Mouse (Mus musculus) kidney, adult 2 months (tissue): ENCODE results near the gene Acsf2. TPM values are rescaled to one million over a fixed set of nuclear protein-coding genes. Genes with fewer than 3 reads are reported as not detected.

Source experiments
- DNase-seq: peaks from one replicate; pipeline ENCODE4 v3.0.0; 2021
- H3K27ac ChIP-seq: fragments of 200-500 bp; 2 replicates; pipeline ENCODE4 v1.5.1; 2012; ENCODE audit warnings: low read depth, low read length, control low read depth, inconsistent platforms; ENCODE audit not compliant: insufficient read depth
- H3K27me3 ChIP-seq: fragments of 200-500 bp; replicated peaks from 2 replicates; pipeline ENCODE4 v1.6.1; 2012; ENCODE audit warnings: mild to moderate bottlenecking, moderate library complexity, low read length, inconsistent platforms; ENCODE audit not compliant: control insufficient read depth, insufficient read depth
- H3K36me3 ChIP-seq: fragments of 200-500 bp; 2 replicates; pipeline ENCODE4 v1.6.1; 2012; ENCODE audit warnings: mild to moderate bottlenecking, moderate library complexity, low read length, inconsistent platforms; ENCODE audit not compliant: control insufficient read depth, insufficient read depth
- H3K4me1 ChIP-seq: fragments of 200-500 bp; 2 replicates; pipeline ENCODE4 v1.6.1; 2011; ENCODE audit warnings: low read length; ENCODE audit not compliant: control insufficient read depth, insufficient read depth
- H3K4me3 ChIP-seq: fragments of 200-500 bp; 2 replicates; pipeline ENCODE4 v1.5.1; 2011; ENCODE audit warnings: mild to moderate bottlenecking, low read depth, low read length, control low read depth; ENCODE audit not compliant: insufficient read depth
- CTCF ChIP-seq: fragments of 200-500 bp; conservative IDR thresholded peaks from 2 replicates; pipeline ENCODE4 v1.5.1; 2011; ENCODE audit warnings: low read depth, mild to moderate bottlenecking, control low read depth, low read length, moderate library complexity, mixed read lengths; ENCODE audit not compliant: insufficient read depth, insufficient read length
- POLR2A ChIP-seq: fragments of 200-500 bp; IDR thresholded peaks from one replicate; pipeline ENCODE4 v1.6.1; 2011; ENCODE audit warnings: low read depth, low read length, control low read depth
- WGBS: fragments of 180-500 bp; shearing (Covaris S2); methylation state at CpG from one replicate; pipeline ENCODE4 v1.1.7; 2018; 5-methylcytosine and 5-hydroxymethylcytosine counted together
- polyA plus RNA-seq: library from polyadenylated mRNA; depleted of rRNA; stranded (reverse); fragments of >200 nt; gene quantifications from 2 replicates; pipeline ENCODE4 v1.2.3, GENCODE M21; 2012

Gene Acsf2
- polyA plus RNA-seq, 1 experiment: 36.2 TPM

GRCm38 (mm10) chr11:94571850-94572249 lies 29.8 kb downstream of the Acsf2 start:
- WGBS: 100% methylated on average over 1 of the region's 1 CpGs
- no peak for DNase-seq
- no peaks in the 10 kb centered on the region for H3K36me3 ChIP-seq
- H3K27ac ChIP-seq: no peak overlapping the region
- no peaks in the 10 kb centered on the region for H3K27me3 ChIP-seq
- no peak overlapping the region for H3K4me3 ChIP-seq
- TF ChIP-seq POLR2A (no peak), CTCF (no peak)
- no peaks in the 10 kb centered on the region for H3K4me1 ChIP-seq

- Histone ChIP-seq H3K36me3 (no peaks in the 10 kb centered on the region), H3K27me3 (no peaks in the 10 kb centered on the region), H3K4me3 (no peak overlapping the region), H3K4me1 (no peaks in the 10 kb centered on the region), H3K27ac (peak overlapping the region; percentile 71)
- WGBS: 63% methylated on average over 9 of the region's 9 CpGs
- no peak for TF ChIP-seq POLR2A
- DNase-seq: peak; percentile 85
These were observed 31.1 kb downstream of the Acsf2 start for GRCm38 (mm10) chr11:94570612-94571011.

GRCm38 (mm10) chr11:94567326-94567725 lies 34.3 kb downstream of the Acsf2 start:
- no peak for TF ChIP-seq POLR2A
- TF ChIP-seq CTCF: no peak
- H3K4me3 ChIP-seq: no peak overlapping the region

GRCm38 (mm10) chr11:94566534-94566933 lies 35.1 kb downstream of the Acsf2 start:
- Histone ChIP-seq H3K36me3 (no peaks in the 10 kb centered on the region), H3K27ac (no peak overlapping the region), H3K4me3 (no peak overlapping the region), H3K27me3 (no peaks in the 10 kb centered on the region), H3K4me1 (no peaks in the 10 kb centered on the region)
- TF ChIP-seq POLR2A (no peak), CTCF (no peak)
- 57% methylated on average over 6 of the region's 6 CpGs for WGBS
- no peak for DNase-seq

More at GRCm38 (mm10) chr11:94567326-94567725, 34.3 kb downstream of the Acsf2 start:
- no peak for DNase-seq
- H3K27ac ChIP-seq: no peak overlapping the region
- H3K4me1 ChIP-seq: no peaks in the 10 kb centered on the region
- H3K36me3 ChIP-seq: no peaks in the 10 kb centered on the region
- 92% methylated on average over 7 of the region's 7 CpGs for WGBS
- H3K27me3 ChIP-seq: no peaks in the 10 kb centered on the region

DNA sequence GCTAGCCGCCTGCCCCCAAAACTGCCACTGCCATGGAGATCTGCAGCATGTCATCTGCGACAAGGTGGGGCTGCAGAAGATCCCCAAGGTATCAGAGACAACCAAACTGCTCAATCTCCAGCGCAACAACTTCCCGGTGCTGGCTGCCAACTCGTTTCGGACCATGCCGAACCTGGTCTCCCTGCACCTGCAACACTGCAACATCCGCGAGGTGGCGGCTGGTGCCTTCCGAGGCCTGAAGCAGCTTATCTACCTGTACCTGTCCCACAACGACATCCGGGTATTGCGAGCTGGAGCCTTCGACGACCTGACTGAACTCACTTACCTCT lies 36.6 kb downstream of the Acsf2 start:
- Histone ChIP-seq H3K27ac (no peak overlapping the region), H3K4me3 (no peak overlapping the region), H3K27me3 (no peaks in the 10 kb centered on the region), H3K4me1 (no peaks in the 10 kb centered on the region), H3K36me3 (no peaks in the 10 kb centered on the region)
- DNase-seq: no peak
- TF ChIP-seq POLR2A: no peak
- no peak; the same call in 1 of the 2 replicates for TF ChIP-seq CTCF
- WGBS: 65% methylated on average over 16 of the region's 16 CpGs

DNA sequence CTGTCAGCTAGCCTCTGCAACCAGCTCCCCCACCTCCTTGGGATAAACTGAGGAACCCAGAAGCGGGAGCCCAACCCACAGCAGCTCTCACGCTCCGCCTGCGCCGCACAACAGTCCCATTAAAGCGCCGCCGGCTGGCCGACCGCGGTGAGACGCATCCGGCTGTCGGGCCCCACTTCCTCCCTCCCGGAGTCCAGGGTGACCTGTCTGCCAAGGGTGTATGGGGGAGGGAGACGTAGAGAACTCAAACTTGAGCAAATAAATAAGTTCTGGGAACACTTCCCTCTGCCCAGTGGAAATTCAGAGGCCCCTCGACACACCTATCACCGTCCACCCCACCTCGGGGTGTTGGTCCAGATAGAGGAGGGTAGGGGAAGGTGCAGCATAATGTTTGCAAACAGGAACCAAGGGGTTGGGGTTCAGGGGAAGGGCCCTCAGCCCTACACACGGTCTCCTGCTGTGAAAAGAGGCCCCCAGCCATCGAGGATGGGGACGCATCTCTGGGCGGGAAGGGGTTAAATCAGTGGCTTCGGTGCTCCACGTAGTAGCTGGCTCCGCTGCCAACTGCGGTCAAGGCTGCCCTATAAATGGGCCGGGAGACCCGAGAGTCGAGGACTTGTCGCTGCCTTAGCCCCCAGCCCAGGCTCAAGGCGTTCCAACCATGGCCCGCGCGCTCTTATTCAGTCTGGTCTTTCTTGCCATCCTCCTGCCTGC lies 37.1 kb downstream of the Acsf2 start, which contains the start of gene Chad:
Chad (plus strand) TSS at position 611 of the 714 bp plus-strand sequence.
- no peaks in the 10 kb centered on the region for H3K36me3 ChIP-seq
- H3K27me3 ChIP-seq: no peaks in the 10 kb centered on the region
- peak; percentile 59 for DNase-seq
- no peak within 1 kb of the TSS for H3K27ac ChIP-seq
- TF ChIP-seq POLR2A (no peak), CTCF (no peak)
- H3K4me3 ChIP-seq: no peak within 1 kb of the TSS
- no peaks in the 10 kb centered on the region for H3K4me1 ChIP-seq
- WGBS: 33% methylated on average over 35 of the region's 35 CpGs

DNA sequence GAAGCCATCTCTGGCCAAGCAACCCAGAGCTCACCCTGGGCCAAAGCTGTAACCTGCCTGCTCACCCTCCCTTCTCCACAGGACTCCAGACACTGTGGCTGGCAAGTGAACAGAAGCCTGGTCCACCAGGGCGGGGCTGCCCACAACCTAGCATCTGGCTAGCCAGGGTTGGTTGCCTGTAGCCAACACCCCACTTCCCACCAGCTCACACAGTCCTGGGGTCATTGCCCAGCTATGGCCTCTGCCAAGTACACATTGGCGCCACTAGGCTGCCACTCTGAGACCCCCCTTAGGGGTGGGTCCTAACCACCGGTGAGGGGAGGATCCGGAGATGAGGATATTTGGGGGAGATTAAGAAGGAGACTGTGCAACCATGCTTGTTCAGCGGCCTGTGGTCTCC lies 37.9 kb downstream of the Acsf2 start:
- no peaks in the 10 kb centered on the region for H3K4me1 ChIP-seq
- 66% methylated on average over 5 of the region's 5 CpGs for WGBS
- no peak overlapping the region for H3K4me3 ChIP-seq
- H3K36me3 ChIP-seq: no peaks in the 10 kb centered on the region
- no peak for TF ChIP-seq POLR2A
- TF ChIP-seq CTCF: no peak
- H3K27me3 ChIP-seq: no peaks in the 10 kb centered on the region
- no peak for DNase-seq
- no peak overlapping the region for H3K27ac ChIP-seq

GRCm38 (mm10) chr11:94563383-94563782 lies 38.3 kb downstream of the Acsf2 start:
- TF ChIP-seq POLR2A: no peak
- no peak for TF ChIP-seq CTCF
- WGBS: 91% methylated on average over 5 of the region's 5 CpGs
- Histone ChIP-seq H3K27ac (no peak overlapping the region), H3K4me3 (no peak overlapping the region), H3K4me1 (no peaks in the 10 kb centered on the region), H3K27me3 (no peaks in the 10 kb centered on the region), H3K36me3 (no peaks in the 10 kb centered on the region)
- DNase-seq: no peak
